Mouse (Mus musculus) hindbrain, embryonic 11.5 days (tissue): ENCODE data around the gene Gm49394. TPM values are rescaled to one million over a fixed set of nuclear protein-coding genes. Genes with fewer than 3 reads are reported as not detected.
A peak's percentile ranks its signal among the peaks of the same experiment; 100 is the strongest.

Experiments used
- ATAC-seq: fragments of 200-750 bp; cut with Nextera tagmentation; 2 replicates; pipeline ENCODE4 v1.8.0; 2017; ENCODE audit warnings: mild to moderate bottlenecking, moderate TSS enrichment, moderate library complexity; ENCODE audit not compliant: low FRiP score
- DNase-seq: peaks from one replicate; pipeline ENCODE4 v3.0.0-alpha.2; 2015; ENCODE audit warnings: low spot score
- H3K27ac ChIP-seq: fragments of 300-500 bp; sonication (generic); 2 replicates; pipeline ENCODE4 v1.5.1; 2014; ENCODE audit warnings: mild to moderate bottlenecking, low read depth, low read length
- H3K27me3 ChIP-seq: fragments of 300-500 bp; sonication (generic); 2 replicates; pipeline ENCODE4 v1.6.1; 2014; ENCODE audit warnings: mild to moderate bottlenecking, low read length, moderate library complexity, mixed read lengths; ENCODE audit not compliant: control insufficient read depth, insufficient read depth
- H3K36me3 ChIP-seq: fragments of 300-500 bp; sonication (generic); 2 replicates; pipeline ENCODE4 v1.6.1; 2014; ENCODE audit warnings: mild to moderate bottlenecking, low read length, moderate library complexity, mixed read lengths; ENCODE audit not compliant: control insufficient read depth, insufficient read depth
- H3K4me1 ChIP-seq: fragments of 300-500 bp; sonication (generic); replicated peaks from 2 replicates; pipeline ENCODE4 v1.6.1; 2014; ENCODE audit warnings: low read length, mixed read lengths; ENCODE audit not compliant: control insufficient read depth, insufficient read depth
- H3K4me2 ChIP-seq: fragments of 300-500 bp; sonication (generic); replicated peaks from 2 replicates; pipeline ENCODE4 v1.6.1; 2014; ENCODE audit warnings: mild to moderate bottlenecking, low read depth, low read length
- H3K4me3 ChIP-seq: fragments of 300-500 bp; sonication (generic); 2 replicates; pipeline ENCODE4 v1.5.1; 2014; ENCODE audit warnings: low read depth, low read length
- H3K9ac ChIP-seq: fragments of 300-500 bp; sonication (generic); 2 replicates; pipeline ENCODE4 v1.6.1; 2014; ENCODE audit warnings: low read depth, low read length
- H3K9me3 ChIP-seq: fragments of 300-500 bp; sonication (generic); 2 replicates; pipeline ENCODE4 v1.6.1; 2016; ENCODE audit warnings: low read length; ENCODE audit not compliant: control insufficient read depth
- WGBS: fragments of 180-500 bp; shearing (Covaris S2); extraction: QIAGEN DNeasy Blood & Tissue Kit; methylation state at CpG from one replicate; pipeline ENCODE4 v1.1.7; 2014; 5-methylcytosine and 5-hydroxymethylcytosine counted together
- polyA plus RNA-seq: library from polyadenylated mRNA; unstranded; fragments of >200 nt; fragmentation: Nextera tagmentation; extraction: Ambion mirVana; gene quantifications from 2 replicates; pipeline ENCODE4 v1.2.1, GENCODE M21; 2014

Gene Gm49394
- polyA plus RNA-seq, 1 experiment from 2014 or later: not detected

GRCm38 (mm10) chr7:142661811-142662210 is 7.9 kb downstream of the Gm49394 start:
- Histone ChIP-seq H3K9ac (no peak overlapping the region), H3K27ac (no peak overlapping the region), H3K36me3 (no peaks in the 10 kb centered on the region), H3K27me3 (peaks cover 96% of the 10 kb centered on the region), H3K4me1 (peaks cover 18% of the 10 kb centered on the region), H3K9me3 (no peaks in the 10 kb centered on the region), H3K4me3 (no peak overlapping the region), H3K4me2 (no peak overlapping the region)
- DNase-seq: no peak
- ATAC-seq: no peak

- Histone ChIP-seq H3K27ac (no peak overlapping the region), H3K36me3 (no peaks in the 10 kb centered on the region), H3K4me2 (peak overlapping the region; percentile 46), H3K4me3 (peak overlapping the region; percentile 35), H3K9ac (no peak overlapping the region; the same call in 1 of the 2 replicates), H3K27me3 (peaks cover 96% of the 10 kb centered on the region), H3K4me1 (peaks cover 18% of the 10 kb centered on the region), H3K9me3 (no peaks in the 10 kb centered on the region)
- peak; percentile 60 for DNase-seq
- ATAC-seq: no peak
- WGBS: under 1% methylated on average over 25 of the region's 25 CpGs
Observed at GRCm38 (mm10) chr7:142661046-142661445, 8.7 kb downstream of the Gm49394 start.

- Histone ChIP-seq H3K27me3 (peaks cover 96% of the 10 kb centered on the region), H3K4me2 (peak overlapping the region; percentile 46), H3K4me3 (peak overlapping the region; percentile 35), H3K27ac (peak overlapping the region; percentile 42; the same call in 1 of the 2 replicates), H3K4me1 (peaks cover 18% of the 10 kb centered on the region), H3K9ac (peak overlapping the region; percentile 37; the same call in 1 of the 2 replicates), H3K36me3 (no peaks in the 10 kb centered on the region), H3K9me3 (no peaks in the 10 kb centered on the region)
- under 1% methylated on average over 29 of the region's 29 CpGs for WGBS
- no peak for ATAC-seq
- peak; percentile 74 for DNase-seq
Observed at GRCm38 (mm10) chr7:142660651-142660945, 9.1 kb downstream of the Gm49394 start.

GRCm38 (mm10) chr7:142659767-142660650 is 9.7 kb downstream of the Gm49394 start:
- peak; percentile 42 for DNase-seq
- H3K27ac ChIP-seq: peak overlapping the region; percentile 42; the same call in 1 of the 2 replicates
- H3K27me3 ChIP-seq: peaks cover 96% of the 10 kb centered on the region
- H3K4me1 ChIP-seq: peaks cover 18% of the 10 kb centered on the region
- no peaks in the 10 kb centered on the region for H3K9me3 ChIP-seq
- H3K4me2 ChIP-seq: peak overlapping the region; percentile 46
- H3K9ac ChIP-seq: peak overlapping the region; percentile 37; the same call in 1 of the 2 replicates
- H3K36me3 ChIP-seq: no peaks in the 10 kb centered on the region
- H3K4me3 ChIP-seq: peak overlapping the region; percentile 35
- peak; percentile 20; the same call in 1 of the 2 replicates for ATAC-seq
- WGBS: under 1% methylated on average over 39 of the region's 43 CpGs

- DNase-seq: no peak
- Histone ChIP-seq H3K4me3 (peak overlapping the region; percentile 35), H3K36me3 (no peaks in the 10 kb centered on the region), H3K9ac (0 out of 2 replicates have a peak overlapping the region, but pooled peaks have one; percentile 19), H3K4me1 (peaks cover 20% of the 10 kb centered on the region), H3K9me3 (no peaks in the 10 kb centered on the region), H3K27ac (peak overlapping the region; percentile 36; the same call in 1 of the 2 replicates), H3K27me3 (peaks cover 96% of the 10 kb centered on the region), H3K4me2 (peak overlapping the region; percentile 46)
- ATAC-seq: peak; percentile 59
- WGBS: under 1% methylated on average over 35 of the region's 70 CpGs
Observed at GRCm38 (mm10) chr7:142659181-142659681, 10.5 kb downstream of the Gm49394 start.

GRCm38 (mm10) chr7:142658681-142659180 is 11.0 kb downstream of the Gm49394 start:
- Histone ChIP-seq H3K4me3 (peak overlapping the region; percentile 35), H3K27me3 (peaks cover 96% of the 10 kb centered on the region), H3K9me3 (no peaks in the 10 kb centered on the region), H3K4me1 (peaks cover 25% of the 10 kb centered on the region), H3K9ac (peak overlapping the region; percentile 49; the same call in 1 of the 2 replicates), H3K4me2 (peak overlapping the region; percentile 46), H3K36me3 (no peaks in the 10 kb centered on the region), H3K27ac (peak overlapping the region; percentile 36; the same call in 1 of the 2 replicates)
- under 1% methylated on average over 36 of the region's 40 CpGs for WGBS
- peak; percentile 30 for ATAC-seq
- peak; percentile 67 for DNase-seq

GRCm38 (mm10) chr7:142657821-142658614 is 11.7 kb downstream of the Gm49394 start:
- Histone ChIP-seq H3K36me3 (no peaks in the 10 kb centered on the region), H3K9ac (peak overlapping the region; percentile 49), H3K4me1 (peaks cover 26% of the 10 kb centered on the region), H3K4me3 (peak overlapping the region; percentile 35), H3K27me3 (peaks cover 93% of the 10 kb centered on the region), H3K9me3 (no peaks in the 10 kb centered on the region), H3K4me2 (peak overlapping the region; percentile 46), H3K27ac (peak overlapping the region; percentile 20; the same call in 1 of the 2 replicates)
- DNase-seq (peak; percentile 43), ATAC-seq (no peak)
- 2% methylated on average over 31 of the region's 34 CpGs for WGBS

GRCm38 (mm10) chr7:142657341-142657791 is 12.4 kb downstream of the Gm49394 start:
- no peaks in the 10 kb centered on the region for H3K36me3 ChIP-seq
- H3K4me1 ChIP-seq: peaks cover 26% of the 10 kb centered on the region
- no peak overlapping the region; the same call in 1 of the 2 replicates for H3K4me2 ChIP-seq
- peaks cover 92% of the 10 kb centered on the region for H3K27me3 ChIP-seq
- 9% methylated on average over 7 of the region's 9 CpGs for WGBS
- H3K9ac ChIP-seq: no peak overlapping the region
- H3K4me3 ChIP-seq: peak overlapping the region; percentile 35; the same call in 1 of the 2 replicates
- no peaks in the 10 kb centered on the region for H3K9me3 ChIP-seq
- no peak for ATAC-seq
- DNase-seq: peak; percentile 34
- no peak overlapping the region for H3K27ac ChIP-seq
